Comparison of ENCODE assay signal across 24 mouse cellular contexts in genomic region chr2:170310310-170310987, GRCm38 (mm10).
A peak's percentile ranks its signal among the peaks of the same experiment; 100 is the strongest.
DNase-seq lines count a peak whose midpoint lies in the region; ATAC-seq and TF ChIP-seq lines count a peak whose summit lies in the region.
"Had no signal": no experiment of that assay in that cellular context is flagged by ENCODE, and none has a peak within 500 bp of the region (broad histone marks: within the 10 kb centered on the region; RNA-seq: fewer than 3 reads in every experiment).

No protein-coding gene starts in this region.

- H3K27me3 ChIP-seq in midbrain, embryonic 11.5 days (ENCODE audit: control insufficient read depth, insufficient read depth, low read length): no peaks in the 10 kb centered on the region
- H3K27me3 ChIP-seq in midbrain, embryonic 15.5 days (replicated peaks): no peaks in the 10 kb centered on the region
- no peaks in the 10 kb centered on the region for H3K27me3 ChIP-seq in intestine, embryonic 15.5 days (replicated peaks)
- H3K27me3 ChIP-seq in stomach, postnatal 0 days (ENCODE audit: control insufficient read depth, insufficient read depth, low read length): no peaks in the 10 kb centered on the region
- H3K27me3 ChIP-seq in heart, embryonic 12.5 days (replicated peaks): no peaks in the 10 kb centered on the region
- H3K27me3 ChIP-seq: embryonic facial prominence, embryonic 13.5 days; forebrain, embryonic 15.5 days; hindbrain, embryonic 12.5 days; hindbrain, embryonic 15.5 days had no signal

- H3K9me3 ChIP-seq in midbrain, embryonic 11.5 days (ENCODE audit: control insufficient read depth, low read length): no peaks in the 10 kb centered on the region
- no peaks in the 10 kb centered on the region for H3K9me3 ChIP-seq in midbrain, embryonic 15.5 days
- H3K9me3 ChIP-seq in intestine, embryonic 15.5 days: no peaks in the 10 kb centered on the region
- no peaks in the 10 kb centered on the region for H3K9me3 ChIP-seq in stomach, postnatal 0 days (ENCODE audit: control insufficient read depth, low read length)
- H3K9me3 ChIP-seq in heart, embryonic 12.5 days (replicated peaks): no peaks in the 10 kb centered on the region
- H3K9me3 ChIP-seq: embryonic facial prominence, embryonic 10.5 days; embryonic facial prominence, embryonic 13.5 days; forebrain, embryonic 12.5 days; forebrain, embryonic 15.5 days; hindbrain, embryonic 12.5 days; hindbrain, embryonic 15.5 days had no signal

- no peak overlapping the region for H3K4me3 ChIP-seq in midbrain, embryonic 11.5 days (ENCODE audit: low read depth, low read length)
- no peak overlapping the region for H3K4me3 ChIP-seq in midbrain, embryonic 15.5 days
- H3K4me3 ChIP-seq in intestine, embryonic 15.5 days (replicated peaks): no peak overlapping the region
- H3K4me3 ChIP-seq in stomach, postnatal 0 days (ENCODE audit: low read depth, low read length): no peak overlapping the region
- no peak overlapping the region for H3K4me3 ChIP-seq in heart, embryonic 12.5 days
- H3K4me3 ChIP-seq: embryonic facial prominence, embryonic 10.5 days; embryonic facial prominence, embryonic 13.5 days; erythroblast, embryonic 14.5 days; forebrain, embryonic 12.5 days; forebrain, embryonic 15.5 days; hindbrain, embryonic 12.5 days; hindbrain, embryonic 15.5 days had no signal

- ATAC-seq in midbrain, embryonic 11.5 days (ENCODE audit: low FRiP score): no peak
- ATAC-seq in midbrain, embryonic 15.5 days (replicated peaks): no peak
- ATAC-seq in intestine, embryonic 15.5 days: peak; percentile 60
- peak; percentile 16; the same call in 1 of the 2 replicates for ATAC-seq in stomach, postnatal 0 days (ENCODE audit: low FRiP score, low TSS enrichment)
- ATAC-seq in heart, embryonic 12.5 days (ENCODE audit: insufficient number of reproducible peaks, low FRiP score): no peak
- ATAC-seq: forebrain, embryonic 15.5 days had no signal

- H3K4me2 ChIP-seq in midbrain, embryonic 11.5 days: no peak overlapping the region
- H3K4me2 ChIP-seq in midbrain, embryonic 15.5 days: no peak overlapping the region
- H3K4me2 ChIP-seq in intestine, embryonic 15.5 days (replicated peaks): no peak overlapping the region
- no peak overlapping the region for H3K4me2 ChIP-seq in stomach, postnatal 0 days (replicated peaks; ENCODE audit: low read depth)
- no peak overlapping the region for H3K4me2 ChIP-seq in heart, embryonic 12.5 days
- H3K4me2 ChIP-seq: embryonic facial prominence, embryonic 13.5 days; forebrain, embryonic 12.5 days; forebrain, embryonic 15.5 days; hindbrain, embryonic 12.5 days; hindbrain, embryonic 15.5 days had no signal

- WGBS in midbrain, embryonic 11.5 days: 88% methylated on average over 13 of the region's 13 CpGs
- WGBS in midbrain, embryonic 15.5 days: 85% methylated on average over 13 of the region's 13 CpGs
- WGBS in intestine, embryonic 15.5 days: 60% methylated on average over 13 of the region's 13 CpGs
- 34% methylated on average over 13 of the region's 13 CpGs for WGBS in large intestine, adult 2 months
- 67% methylated on average over 13 of the region's 13 CpGs for WGBS in stomach, postnatal 0 days
- WGBS in heart, embryonic 12.5 days: 50% methylated on average over 13 of the region's 13 CpGs

- TF ChIP-seq EP300 in stomach, postnatal 0 days (optimal IDR thresholded peaks at IDR 0.05): no peak

- H3K4me1 ChIP-seq in midbrain, embryonic 11.5 days (ENCODE audit: control insufficient read depth, insufficient read depth, low read length): no peaks in the 10 kb centered on the region
- H3K4me1 ChIP-seq in midbrain, embryonic 15.5 days: peaks cover 7% of the 10 kb centered on the region
- H3K4me1 ChIP-seq in intestine, embryonic 15.5 days (replicated peaks): peaks cover 16% of the 10 kb centered on the region; the same call in 1 of the 2 replicates
- no peaks in the 10 kb centered on the region for H3K4me1 ChIP-seq in stomach, postnatal 0 days (replicated peaks; ENCODE audit: control insufficient read depth, insufficient read depth)
- H3K4me1 ChIP-seq in heart, embryonic 12.5 days (replicated peaks): peaks cover 24% of the 10 kb centered on the region

- H3K36me3 ChIP-seq in midbrain, embryonic 11.5 days (ENCODE audit: control insufficient read depth, insufficient read depth, low read length): no peaks in the 10 kb centered on the region
- H3K36me3 ChIP-seq in midbrain, embryonic 15.5 days (replicated peaks): no peaks in the 10 kb centered on the region
- H3K36me3 ChIP-seq in intestine, embryonic 15.5 days: no peaks in the 10 kb centered on the region
- no peaks in the 10 kb centered on the region for H3K36me3 ChIP-seq in stomach, postnatal 0 days (ENCODE audit: control insufficient read depth, insufficient read depth, low read length)
- H3K36me3 ChIP-seq in heart, embryonic 12.5 days: no peaks in the 10 kb centered on the region
- H3K36me3 ChIP-seq: embryonic facial prominence, embryonic 10.5 days; embryonic facial prominence, embryonic 13.5 days; forebrain, embryonic 12.5 days; forebrain, embryonic 15.5 days; hindbrain, embryonic 12.5 days; hindbrain, embryonic 15.5 days had no signal

- H3K27ac ChIP-seq in midbrain, embryonic 11.5 days (ENCODE audit: low read depth, low read length): no peak overlapping the region
- no peak overlapping the region for H3K27ac ChIP-seq in midbrain, embryonic 15.5 days
- H3K27ac ChIP-seq in intestine, embryonic 15.5 days: peak overlapping the region; percentile 40; the same call in 1 of the 2 replicates
- peak overlapping the region; percentile 35 for H3K27ac ChIP-seq in stomach, postnatal 0 days (replicated peaks)
- H3K27ac ChIP-seq in heart, embryonic 12.5 days (ENCODE audit: poor library complexity, severe bottlenecking): no peak overlapping the region
- H3K27ac ChIP-seq: embryonic facial prominence, embryonic 10.5 days; embryonic facial prominence, embryonic 13.5 days; forebrain, embryonic 12.5 days; forebrain, embryonic 15.5 days; hindbrain, embryonic 12.5 days; hindbrain, embryonic 15.5 days had no signal

- no peak overlapping the region for H3K9ac ChIP-seq in midbrain, embryonic 11.5 days (ENCODE audit: low read length)
- no peak overlapping the region for H3K9ac ChIP-seq in midbrain, embryonic 15.5 days
- H3K9ac ChIP-seq in intestine, embryonic 15.5 days: no peak overlapping the region
- no peak overlapping the region for H3K9ac ChIP-seq in stomach, postnatal 0 days (ENCODE audit: low read length)
- H3K9ac ChIP-seq in heart, embryonic 12.5 days: no peak overlapping the region
- H3K9ac ChIP-seq: embryonic facial prominence, embryonic 13.5 days; forebrain, embryonic 12.5 days; forebrain, embryonic 15.5 days; hindbrain, embryonic 12.5 days; hindbrain, embryonic 15.5 days had no signal

- no peak for TF ChIP-seq CTCF in stomach, postnatal 0 days (IDR thresholded peaks at IDR 0.05; ENCODE audit: low read depth)

- peak; percentile 10 for DNase-seq in midbrain, embryonic 11.5 days (ENCODE audit: low spot score, missing footprints)
- DNase-seq in large intestine, adult 2 months (ENCODE audit: low read depth, low spot score): peak; percentile 69
- DNase-seq in stomach, postnatal 0 days (ENCODE audit: low spot score): no peak
- DNase-seq in right cerebral cortex, postnatal 10 days (ENCODE audit: low spot score in 2 of 2): no peak
- DNase-seq in cerebellum, adult 9-10 months: no peak
- DNase-seq: adrenal gland, adult 8-10 months; adrenal gland, postnatal 25 days; B cell, adult 2 months; cerebellum, adult 11 months; cerebellum, adult 2 months; cerebellum, postnatal 10 days; cerebellum, postnatal 36 days; embryo, embryonic 11 days; gastrocnemius, postnatal 25 days had no signal

Comparison
In these comparisons a context has a peak if more than half of its experiments do, and no peak if none do; other contexts are left out.
1. ATAC-seq: peak in intestine, embryonic 15.5 days (single experiment) and stomach, postnatal 0 days (single experiment); none in midbrain, embryonic 11.5 days (single experiment), midbrain, embryonic 15.5 days (single experiment) and heart, embryonic 12.5 days (single experiment).
2. DNase-seq: peak in midbrain, embryonic 11.5 days (single experiment) and large intestine, adult 2 months (single experiment); none in stomach, postnatal 0 days (single experiment), right cerebral cortex, postnatal 10 days (0 of 2) and cerebellum, adult 9-10 months (single experiment).
3. H3K27ac ChIP-seq: peak in intestine, embryonic 15.5 days (single experiment) and stomach, postnatal 0 days (single experiment); none in midbrain, embryonic 11.5 days (single experiment), midbrain, embryonic 15.5 days (single experiment) and heart, embryonic 12.5 days (single experiment).